Mouse (Mus musculus) thymus, adult 2 months (tissue): ENCODE results near the gene Ssu72.

Experiments
- CTCF ChIP-seq: fragments of 200-500 bp; IDR thresholded peaks from 2 replicates; pipeline ENCODE4 v1.5.1; 2012; ENCODE audit warnings: mild to moderate bottlenecking, control low read depth, low read length, moderate library complexity, borderline replicate concordance; ENCODE audit not compliant: control insufficient read depth, poor library complexity, insufficient read depth; ENCODE audit errors: extremely low read depth
- POLR2A ChIP-seq: fragments of 200-500 bp; IDR thresholded peaks from 2 replicates; pipeline ENCODE4 v1.6.1; 2012; ENCODE audit warnings: mild to moderate bottlenecking, low read length, control low read depth, moderate library complexity; ENCODE audit not compliant: control insufficient read depth, poor library complexity, insufficient read depth; ENCODE audit errors: extremely low read depth

DNA sequence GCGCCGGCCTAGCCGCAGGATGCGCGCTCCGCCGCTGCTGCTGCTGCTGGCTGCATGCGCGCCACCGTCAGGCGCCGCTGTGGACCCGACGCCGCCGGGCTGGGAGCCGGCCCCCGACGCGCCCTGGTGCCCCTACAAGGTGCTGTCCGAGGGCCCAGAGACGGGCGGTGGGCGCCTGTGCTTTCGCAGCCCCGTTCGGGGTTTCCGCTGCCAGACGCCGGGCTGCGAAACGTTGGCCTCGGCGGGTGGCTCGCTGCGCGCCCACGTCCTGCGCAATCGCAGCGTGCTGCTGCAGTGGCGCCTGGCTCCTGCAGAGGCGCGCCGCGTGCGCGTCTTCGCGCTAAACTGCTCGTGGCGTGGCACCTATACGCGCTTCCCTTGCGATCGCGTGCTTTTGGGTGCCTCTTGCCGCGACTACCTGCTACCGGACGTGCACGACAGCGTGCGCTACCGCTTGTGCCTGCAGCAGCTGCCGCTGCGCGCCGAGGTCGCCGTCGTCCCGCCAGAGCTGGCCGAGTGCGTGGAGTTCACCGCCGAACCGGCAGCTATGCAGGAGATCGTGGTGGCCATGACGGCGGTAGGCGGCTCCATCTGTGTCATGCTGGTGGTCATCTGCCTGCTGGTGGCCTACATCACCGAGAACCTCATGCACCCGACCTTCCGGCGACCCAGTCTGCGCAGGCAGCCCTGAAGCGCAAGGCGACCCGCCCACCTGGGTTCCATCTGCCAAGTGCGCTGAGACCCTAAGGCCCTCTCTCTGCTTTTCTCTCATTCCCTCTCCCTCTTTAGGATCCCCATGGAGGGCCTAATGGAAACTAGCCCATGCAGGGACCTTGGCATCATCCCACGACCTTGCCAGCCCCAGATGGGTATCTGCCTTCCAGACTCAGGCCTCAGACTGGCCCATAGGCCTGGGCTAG, 9.9 kb upstream of the Ssu72 start:
- TF ChIP-seq POLR2A (no peak), CTCF (peak; percentile 33; the same call in 1 of the 2 replicates)
